Mouse (Mus musculus): ENCODE data around the gene Col4a1.

Gene Col4a1

GRCm38 (mm10) chr8:11272205-11272604 lies 40.4 kb downstream of the Col4a1 start:
- DNase-seq (ENCODE audit: extremely low spot score, low read depth, low spot score): no peak

GRCm38 (mm10) chr8:11270826-11271225 lies 41.8 kb downstream of the Col4a1 start:
- DNase-seq (ENCODE audit: extremely low spot score, low read depth, low spot score): no peak

- DNase-seq (ENCODE audit: extremely low spot score, low read depth, low spot score): no peak
These were observed 43.9 kb downstream of the Col4a1 start for GRCm38 (mm10) chr8:11268753-11269152.

- DNase-seq (ENCODE audit: extremely low spot score, low read depth, low spot score): no peak
These were observed 46.2 kb downstream of the Col4a1 start for GRCm38 (mm10) chr8:11266471-11266870.

GRCm38 (mm10) chr8:11265971-11266370 lies 46.7 kb downstream of the Col4a1 start:
- no peak for DNase-seq (ENCODE audit: extremely low spot score, low read depth, low spot score)

- no peak for DNase-seq (ENCODE audit: extremely low spot score, low read depth, low spot score)
These were observed 48.8 kb downstream of the Col4a1 start for GRCm38 (mm10) chr8:11263848-11264247.

- no peak for DNase-seq (ENCODE audit: extremely low spot score, low read depth, low spot score)
These were observed 50.4 kb downstream of the Col4a1 start for GRCm38 (mm10) chr8:11262031-11262735.

GRCm38 (mm10) chr8:11259832-11260615 lies 52.6 kb downstream of the Col4a1 start:
- no peak for DNase-seq (ENCODE audit: extremely low spot score, low read depth, low spot score)

GRCm38 (mm10) chr8:11258517-11259136 lies 54.0 kb downstream of the Col4a1 start:
- no peak for DNase-seq (ENCODE audit: extremely low spot score, low read depth, low spot score)

GRCm38 (mm10) chr8:11257079-11258017 lies 55.3 kb downstream of the Col4a1 start:
- DNase-seq (ENCODE audit: extremely low spot score, low read depth, low spot score): no peak

GRCm38 (mm10) chr8:11256405-11256804 lies 56.2 kb downstream of the Col4a1 start:
- no peak for DNase-seq (ENCODE audit: extremely low spot score, low read depth, low spot score)

GRCm38 (mm10) chr8:11255680-11256079 lies 56.9 kb downstream of the Col4a1 start:
- no peak for DNase-seq (ENCODE audit: extremely low spot score, low read depth, low spot score)

- DNase-seq (ENCODE audit: extremely low spot score, low read depth, low spot score): no peak
These were observed 57.6 kb downstream of the Col4a1 start for GRCm38 (mm10) chr8:11254914-11255530.

GRCm38 (mm10) chr8:11254510-11254909 lies 58.1 kb downstream of the Col4a1 start:
- no peak for DNase-seq (ENCODE audit: extremely low spot score, low read depth, low spot score)

- DNase-seq (ENCODE audit: extremely low spot score, low read depth, low spot score): peak; percentile 35
These were observed 59.1 kb downstream of the Col4a1 start for GRCm38 (mm10) chr8:11253556-11253955.

- no peak for DNase-seq (ENCODE audit: extremely low spot score, low read depth, low spot score)
These were observed 59.6 kb downstream of the Col4a1 start for GRCm38 (mm10) chr8:11253041-11253440.

GRCm38 (mm10) chr8:11252235-11252774 lies 60.3 kb downstream of the Col4a1 start:
- no peak for DNase-seq (ENCODE audit: extremely low spot score, low read depth, low spot score)

GRCm38 (mm10) chr8:11250149-11250548 lies 62.5 kb downstream of the Col4a1 start:
- no peak for DNase-seq (ENCODE audit: extremely low spot score, low read depth, low spot score)

- no peak for DNase-seq (ENCODE audit: extremely low spot score, low read depth, low spot score)
These were observed 63.0 kb downstream of the Col4a1 start for GRCm38 (mm10) chr8:11249541-11250058.

GRCm38 (mm10) chr8:11248712-11249111 lies 63.9 kb downstream of the Col4a1 start:
- DNase-seq (ENCODE audit: extremely low spot score, low read depth, low spot score): no peak

Data from hindlimb bud, embryonic 11.5 days (tissue).